Mouse (Mus musculus) embryonic facial prominence, embryonic 15.5 days (tissue): ENCODE results near the gene Tns1. TPM values are rescaled to one million over a fixed set of nuclear protein-coding genes. Genes with fewer than 3 reads are reported as not detected.
"Not testable (repeated sequence)": the region's sequence is repeated elsewhere in the genome, so short reads cannot be mapped to it uniquely, and the experiment has no call there.

Source experiments
- ATAC-seq: fragments of 200-750 bp; cut with Nextera tagmentation; 2 replicates; pipeline ENCODE4 v1.8.0; 2017; ENCODE audit warnings: low read depth, moderate TSS enrichment; ENCODE audit not compliant: insufficient number of reproducible peaks, low FRiP score, low TSS enrichment
- H3K27ac ChIP-seq: fragments of 300-500 bp; sonication (generic); replicated peaks from 2 replicates; pipeline ENCODE4 v1.5.1; 2015; ENCODE audit warnings: mild to moderate bottlenecking, inconsistent platforms
- H3K27me3 ChIP-seq: fragments of 300-500 bp; sonication (generic); 2 replicates; pipeline ENCODE4 v1.6.1; 2015; ENCODE audit warnings: inconsistent platforms
- H3K36me3 ChIP-seq: fragments of 300-500 bp; sonication (generic); 2 replicates; pipeline ENCODE4 v1.6.1; 2015; ENCODE audit warnings: mild to moderate bottlenecking, inconsistent platforms
- H3K4me1 ChIP-seq: fragments of 300-500 bp; sonication (generic); 2 replicates; pipeline ENCODE4 v1.6.1; 2015; ENCODE audit warnings: inconsistent platforms
- H3K4me2 ChIP-seq: fragments of 300-500 bp; sonication (generic); replicated peaks from 2 replicates; pipeline ENCODE4 v1.6.1; 2015; ENCODE audit warnings: mild to moderate bottlenecking, inconsistent platforms
- H3K4me3 ChIP-seq: fragments of 300-500 bp; sonication (generic); replicated peaks from 2 replicates; pipeline ENCODE4 v1.5.1; 2015; ENCODE audit warnings: mild to moderate bottlenecking, inconsistent platforms
- H3K9ac ChIP-seq: fragments of 300-500 bp; sonication (generic); 2 replicates; pipeline ENCODE4 v1.6.1; 2015; ENCODE audit warnings: inconsistent platforms
- H3K9me3 ChIP-seq: fragments of 300-500 bp; sonication (generic); replicated peaks from 2 replicates; pipeline ENCODE4 v1.6.1; 2016; ENCODE audit warnings: inconsistent platforms
- WGBS: fragments of 180-500 bp; shearing (Covaris S2); methylation state at CpG from one replicate; pipeline ENCODE4 v1.1.7; 2015; 5-methylcytosine and 5-hydroxymethylcytosine counted together
- polyA plus RNA-seq: library from polyadenylated mRNA; unstranded; fragments of >200 nt; fragmentation: Nextera tagmentation; extraction: Ambion mirVana; gene quantifications from 2 replicates; pipeline ENCODE4 v1.2.1, GENCODE M21; 2015

Gene Tns1
- polyA plus RNA-seq, 1 experiment from 2014 or later, result 49.3 TPM

- Histone ChIP-seq H3K27ac (no peak overlapping the region), H3K4me1 (peaks cover 21% of the 10 kb centered on the region; the same call in 1 of the 2 replicates), H3K4me2 (no peak overlapping the region), H3K27me3 (no peaks in the 10 kb centered on the region), H3K4me3 (no peak overlapping the region), H3K9me3 (no peaks in the 10 kb centered on the region), H3K36me3 (no peaks in the 10 kb centered on the region), H3K9ac (no peak overlapping the region)
- no peak for ATAC-seq
- 43% methylated on average over 6 of the region's 6 CpGs for WGBS
Observed at GRCm38 (mm10) chr1:73906376-73906775, 217.9 kb downstream of the Tns1 start.

GRCm38 (mm10) chr1:73905811-73906190 lies 218.4 kb downstream of the Tns1 start:
- WGBS, result 51% methylated on average over 5 of the region's 5 CpGs
- H3K9me3 ChIP-seq, result no peaks in the 10 kb centered on the region

GRCm38 (mm10) chr1:73905111-73905810 lies 219.0 kb downstream of the Tns1 start:
- H3K4me1 ChIP-seq, result peaks cover 21% of the 10 kb centered on the region; the same call in 1 of the 2 replicates
- WGBS, result 48% methylated on average over 10 of the region's 10 CpGs
- H3K9ac ChIP-seq, result no peak overlapping the region
- H3K27me3 ChIP-seq, result no peaks in the 10 kb centered on the region
- no peak overlapping the region for H3K4me2 ChIP-seq
- no peak overlapping the region for H3K27ac ChIP-seq
- H3K4me3 ChIP-seq, result no peak overlapping the region
- H3K36me3 ChIP-seq, result no peaks in the 10 kb centered on the region
- ATAC-seq, result no peak
- no peaks in the 10 kb centered on the region for H3K9me3 ChIP-seq

More at GRCm38 (mm10) chr1:73905811-73906190, 218.4 kb downstream of the Tns1 start:
- Histone ChIP-seq H3K36me3 (no peaks in the 10 kb centered on the region), H3K4me3 (no peak overlapping the region), H3K27me3 (no peaks in the 10 kb centered on the region), H3K4me1 (peaks cover 21% of the 10 kb centered on the region; the same call in 1 of the 2 replicates), H3K27ac (no peak overlapping the region), H3K9ac (no peak overlapping the region), H3K4me2 (no peak overlapping the region)
- no peak for ATAC-seq

GRCm38 (mm10) chr1:73904641-73905040 lies 219.6 kb downstream of the Tns1 start:
- no peaks in the 10 kb centered on the region for H3K9me3 ChIP-seq
- peaks cover 21% of the 10 kb centered on the region; the same call in 1 of the 2 replicates for H3K4me1 ChIP-seq
- no peaks in the 10 kb centered on the region for H3K36me3 ChIP-seq
- H3K4me3 ChIP-seq, result no peak overlapping the region
- no peaks in the 10 kb centered on the region for H3K27me3 ChIP-seq
- no peak overlapping the region for H3K4me2 ChIP-seq
- H3K27ac ChIP-seq, result no peak overlapping the region
- 87% methylated on average over 8 of the region's 8 CpGs for WGBS
- ATAC-seq, result no peak
- H3K9ac ChIP-seq, result no peak overlapping the region

- Histone ChIP-seq H3K36me3 (no peaks in the 10 kb centered on the region), H3K4me3 (no peak overlapping the region), H3K27ac (peak overlapping the region; percentile 44; the same call in 1 of the 2 replicates), H3K4me1 (peaks cover 21% of the 10 kb centered on the region; the same call in 1 of the 2 replicates), H3K27me3 (no peaks in the 10 kb centered on the region), H3K4me2 (no peak overlapping the region), H3K9me3 (no peaks in the 10 kb centered on the region), H3K9ac (no peak overlapping the region)
- WGBS, result 79% methylated on average over 5 of the region's 5 CpGs
- no peak for ATAC-seq
Observed at GRCm38 (mm10) chr1:73903035-73903434, 221.2 kb downstream of the Tns1 start.

GRCm38 (mm10) chr1:73902171-73902991 lies 221.9 kb downstream of the Tns1 start:
- Histone ChIP-seq H3K9me3 (no peaks in the 10 kb centered on the region), H3K36me3 (no peaks in the 10 kb centered on the region), H3K4me3 (no peak overlapping the region), H3K9ac (no peak overlapping the region), H3K4me1 (peaks cover 21% of the 10 kb centered on the region; the same call in 1 of the 2 replicates), H3K27me3 (no peaks in the 10 kb centered on the region), H3K27ac (peak overlapping the region; percentile 44; the same call in 1 of the 2 replicates), H3K4me2 (no peak overlapping the region)
- ATAC-seq, result peak; percentile 55; the same call in 1 of the 2 replicates
- 13% methylated on average over 16 of the region's 16 CpGs for WGBS

- H3K4me1 ChIP-seq, result peaks cover 19% of the 10 kb centered on the region; the same call in 1 of the 2 replicates
- 5% methylated on average over 3 of the region's 3 CpGs for WGBS
- no peaks in the 10 kb centered on the region for H3K9me3 ChIP-seq
- peak; percentile 45; the same call in 1 of the 2 replicates for ATAC-seq
- no peaks in the 10 kb centered on the region for H3K27me3 ChIP-seq
- no peak overlapping the region for H3K4me3 ChIP-seq
- H3K4me2 ChIP-seq, result no peak overlapping the region
- H3K9ac ChIP-seq, result no peak overlapping the region
- no peaks in the 10 kb centered on the region for H3K36me3 ChIP-seq
- H3K27ac ChIP-seq, result no peak overlapping the region
Observed at GRCm38 (mm10) chr1:73901496-73901899, 222.8 kb downstream of the Tns1 start.

GRCm38 (mm10) chr1:73895451-73895850 lies 228.8 kb downstream of the Tns1 start:
- not testable (repeated sequence) for H3K36me3 ChIP-seq, ATAC-seq, H3K27ac ChIP-seq, H3K4me2 ChIP-seq, H3K9me3 ChIP-seq, H3K4me1 ChIP-seq, H3K4me3 ChIP-seq, H3K27me3 ChIP-seq, H3K9ac ChIP-seq
- 88% methylated on average over 6 of the region's 6 CpGs for WGBS

- ATAC-seq, result no peak
- Histone ChIP-seq H3K27ac (no peak overlapping the region), H3K9ac (no peak overlapping the region), H3K4me2 (no peak overlapping the region), H3K4me1 (no peaks in the 10 kb centered on the region), H3K4me3 (no peak overlapping the region), H3K9me3 (0 out of 2 replicates have a peak, but pooled peaks cover 5% of the 10 kb centered on the region), H3K27me3 (no peaks in the 10 kb centered on the region), H3K36me3 (no peaks in the 10 kb centered on the region)
Observed at GRCm38 (mm10) chr1:73880731-73881130, 243.5 kb downstream of the Tns1 start.

GRCm38 (mm10) chr1:73875676-73876218 lies 248.5 kb downstream of the Tns1 start:
- no peak for ATAC-seq
- Histone ChIP-seq H3K9me3 (no peaks in the 10 kb centered on the region), H3K27ac (no peak overlapping the region), H3K4me3 (no peak overlapping the region), H3K36me3 (no peaks in the 10 kb centered on the region), H3K27me3 (no peaks in the 10 kb centered on the region), H3K4me1 (no peaks in the 10 kb centered on the region), H3K4me2 (no peak overlapping the region), H3K9ac (no peak overlapping the region)
- 12% methylated on average over 1 of the region's 1 CpGs for WGBS

- no peaks in the 10 kb centered on the region for H3K36me3 ChIP-seq
- H3K9ac ChIP-seq, result no peak overlapping the region
- ATAC-seq, result no peak
- WGBS, result 46% methylated on average over 3 of the region's 3 CpGs
- H3K27me3 ChIP-seq, result no peaks in the 10 kb centered on the region
- H3K4me2 ChIP-seq, result no peak overlapping the region
- no peak overlapping the region for H3K27ac ChIP-seq
- peaks cover 10% of the 10 kb centered on the region for H3K4me1 ChIP-seq
- H3K4me3 ChIP-seq, result no peak overlapping the region
- H3K9me3 ChIP-seq, result no peaks in the 10 kb centered on the region
Observed at GRCm38 (mm10) chr1:73864314-73864713, 259.9 kb downstream of the Tns1 start.
